Mouse (Mus musculus) gastrocnemius, postnatal 14 days (tissue): ENCODE data around the gene Ndufa4l2. TPM values are rescaled to one million over a fixed set of nuclear protein-coding genes. Genes with fewer than 3 reads are reported as not detected.
A peak's percentile ranks its signal among the peaks of the same experiment; 100 is the strongest.

Experiments
- DNase-seq: peaks from one replicate; pipeline ENCODE4 v3.0.0; 2021; ENCODE audit warnings: mixed read lengths
- intact Hi-C: fragments of 180-260 bp; cut with DNase I; formaldehyde crosslinking; loops from one replicate; pipeline ENCODE4 v1.15.1; 2025; ENCODE audit warnings: low total_unique reads
- total RNA-seq, 2 experiments: library from RNA; stranded (reverse); gene quantifications; 2 replicates each; pipeline ENCODE4 v1.2.3; 2021

Ndufa4l2 gene
- total RNA-seq, 2 experiments from 2014 or later: 23.3 to 25.3 TPM

DNA sequence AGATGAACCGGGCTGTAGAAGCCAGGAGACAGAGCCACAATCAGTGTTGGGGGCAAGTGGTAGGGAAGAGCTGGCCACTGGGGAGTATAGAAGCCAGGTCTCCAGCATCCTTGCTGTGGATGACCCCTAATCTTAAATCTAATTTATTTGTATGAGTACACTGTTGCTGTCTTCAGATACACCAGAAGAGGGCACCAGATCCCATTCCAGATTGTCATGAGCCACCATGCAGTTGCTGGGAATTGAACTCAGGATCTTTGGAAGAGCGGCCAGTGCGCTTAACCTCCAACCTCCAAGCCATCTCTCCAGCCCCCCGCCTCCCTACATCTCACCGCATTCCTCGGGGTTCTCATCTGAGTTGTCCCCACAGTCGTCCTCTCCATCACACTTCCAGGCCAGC, 31.7 kb downstream of the Ndufa4l2 start:
- intact Hi-C loops: no loop called here
- no peak for DNase-seq

DNA sequence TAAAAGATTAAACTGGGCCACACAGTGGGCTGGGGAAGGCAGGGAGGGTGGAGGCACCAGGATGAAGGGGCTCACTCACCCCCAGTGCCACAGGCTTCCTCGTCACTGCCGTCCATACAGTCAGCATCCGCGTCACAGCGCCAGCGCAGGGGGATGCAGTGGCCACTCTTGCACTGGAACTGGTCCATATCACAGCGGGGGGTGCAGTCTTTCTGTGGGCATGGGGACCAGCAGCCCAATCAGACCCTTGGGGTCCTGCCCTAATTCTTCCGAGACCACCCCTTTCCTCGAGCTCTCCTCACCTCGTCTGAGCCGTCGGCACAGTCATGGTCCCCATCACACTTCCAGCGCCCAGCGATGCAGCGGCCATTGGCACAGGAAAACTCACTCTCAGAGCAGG, 33.5 kb downstream of the Ndufa4l2 start:
- DNase-seq: no peak
- intact Hi-C loops: no loop called here

DNA sequence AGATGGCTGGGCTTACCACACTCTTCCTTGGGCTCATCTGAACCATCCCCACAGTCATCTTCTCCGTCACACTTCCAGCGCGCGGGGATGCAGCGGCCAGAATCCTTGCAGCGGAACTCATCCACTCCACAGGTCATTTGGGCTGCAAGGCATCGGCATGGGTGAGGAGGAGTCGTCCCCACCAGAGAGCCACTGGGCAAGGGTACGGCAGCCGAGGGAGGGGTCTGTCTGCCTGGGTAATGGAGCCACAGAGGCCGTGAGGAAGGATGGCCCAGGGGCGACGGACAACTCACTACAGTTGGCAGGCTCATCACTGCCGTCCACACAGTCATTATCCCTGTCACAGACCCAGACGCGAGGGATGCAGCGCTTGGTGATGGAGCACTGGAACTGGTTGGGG, 35.1 kb downstream of the Ndufa4l2 start:
- intact Hi-C loops: no loop called here
- no peak for DNase-seq

DNA sequence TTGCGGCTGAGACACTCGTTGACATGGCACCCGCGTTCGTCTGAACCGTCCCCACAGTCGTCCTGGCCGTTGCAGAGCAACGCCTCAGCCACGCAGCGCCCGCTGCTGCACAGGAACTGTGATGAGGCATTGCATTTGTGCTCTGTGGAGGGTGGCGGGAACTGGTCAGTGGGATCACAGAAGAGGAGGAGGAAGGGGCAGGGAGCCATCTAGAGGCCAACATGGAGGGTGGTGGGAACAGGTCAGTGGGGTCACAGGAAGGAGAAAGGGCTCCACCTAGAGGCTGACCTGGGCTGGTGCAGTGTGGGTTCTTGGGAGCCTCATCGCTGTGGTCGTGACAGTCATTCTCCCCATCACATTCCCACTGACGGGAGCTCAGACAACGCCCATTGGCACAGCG, 40.9 kb downstream of the Ndufa4l2 start:
- no peak for DNase-seq
- intact Hi-C loops: no loop called here

DNA sequence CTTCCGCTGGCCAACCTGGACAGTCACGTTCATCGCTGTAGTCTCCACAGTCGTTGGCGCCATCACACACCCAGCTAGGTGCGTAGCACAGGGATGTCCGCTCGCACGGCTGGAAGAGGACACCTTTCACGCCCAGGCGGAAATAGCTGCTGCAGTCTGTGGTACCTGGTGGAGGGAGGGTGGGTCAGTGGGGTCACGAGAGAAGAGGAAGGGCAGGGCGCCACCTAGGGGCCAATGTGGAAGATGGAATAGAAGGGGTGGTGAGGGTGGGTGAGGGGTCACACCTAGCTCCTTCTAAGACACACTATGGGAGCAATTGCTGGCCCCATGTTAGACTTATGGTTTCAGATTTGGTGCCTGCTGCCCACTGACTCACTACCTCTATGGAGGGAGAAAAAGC, 42.6 kb downstream of the Ndufa4l2 start:
- intact Hi-C loops: no loop called here
- no peak for DNase-seq

DNA sequence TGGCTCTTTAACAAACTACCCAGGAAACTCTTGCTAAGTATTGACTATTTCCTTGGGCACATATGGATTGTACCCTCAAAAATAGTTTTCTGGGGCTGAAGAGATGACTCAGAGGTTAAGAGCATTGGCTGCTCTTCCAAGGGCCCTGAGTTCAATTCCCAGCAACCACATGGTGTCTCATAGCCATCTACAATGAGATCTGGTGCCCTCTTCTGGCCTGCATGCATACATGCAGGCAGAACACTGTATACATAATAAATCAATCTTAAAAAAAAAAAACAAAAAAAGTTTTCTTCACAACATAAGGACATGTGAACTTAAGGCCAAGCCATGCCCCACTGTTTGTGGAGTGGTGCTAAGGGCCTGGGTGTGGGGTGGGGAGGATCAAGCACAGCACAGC, 46.4 kb downstream of the Ndufa4l2 start:
- intact Hi-C loops: no loop called here
- no peak for DNase-seq

DNA sequence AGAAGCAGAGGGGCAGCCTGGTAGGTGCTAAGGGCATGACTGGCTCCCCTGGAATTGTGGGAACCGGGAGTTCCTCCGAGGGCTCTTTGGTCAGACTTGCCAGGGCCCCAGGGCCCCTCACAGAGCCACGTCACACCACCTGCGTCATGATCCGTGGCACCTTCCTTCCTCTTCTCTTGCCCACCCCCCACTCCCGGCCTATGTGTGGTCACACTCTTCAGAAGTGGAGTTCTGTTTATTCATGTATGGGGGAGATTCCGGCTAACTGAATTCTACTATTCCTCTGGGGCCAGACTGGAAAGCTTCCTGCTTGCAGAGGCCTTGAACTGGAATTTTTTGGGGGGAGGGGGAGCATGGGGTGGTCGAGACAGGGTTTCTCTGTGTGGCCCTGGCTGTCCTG, 49.1 kb downstream of the Ndufa4l2 start:
- intact Hi-C loops: no loop called here
- DNase-seq: no peak

DNA sequence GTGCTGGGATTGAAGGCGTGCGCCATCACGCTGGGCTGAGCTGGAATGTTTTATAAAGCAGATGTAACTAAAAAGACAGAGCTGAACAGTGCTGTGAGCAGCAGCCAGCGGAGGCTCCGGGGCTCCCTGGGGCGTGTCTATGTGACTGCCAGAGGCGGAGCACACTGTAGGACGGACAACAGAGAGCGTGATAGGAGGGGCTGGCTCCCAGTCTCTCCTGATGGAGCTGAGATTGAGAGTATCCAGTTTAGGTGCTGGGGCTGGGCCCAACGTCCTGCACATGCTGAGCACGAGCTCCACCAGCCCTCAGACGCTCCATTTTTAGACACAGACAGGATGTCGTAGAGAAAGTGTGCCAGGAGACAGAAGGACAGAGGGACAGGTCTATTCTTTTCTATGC, 49.5 kb downstream of the Ndufa4l2 start:
- intact Hi-C loops: no loop called here
- DNase-seq: peak; percentile 66

Other genes with a start within 250 kb of the Ndufa4l2 start
- 100 to 1,000 TPM in 1 of 2 experiments, 10 to 100 TPM in 1; 99.8 to 103 TPM for gene Dctn2, start 248.6 kb upstream of the Ndufa4l2 start, total RNA-seq
- gene Mbd6, start 225.9 kb upstream of the Ndufa4l2 start, total RNA-seq: 10 to 100 TPM; 16.1 to 17.1 TPM
- 10 to 100 TPM; 50.3 to 56.0 TPM for gene Mars, start 203.2 kb upstream of the Ndufa4l2 start, total RNA-seq
- gene Arhgap9, start 193.0 kb upstream of the Ndufa4l2 start, total RNA-seq: 1 to 10 TPM; 1.3 to 2.1 TPM
- gene Gli1, start 173.0 kb upstream of the Ndufa4l2 start, total RNA-seq: 1 to 10 TPM; 2.3 to 2.7 TPM
- gene Inhbe, start 160.6 kb upstream of the Ndufa4l2 start, total RNA-seq: not detected
- gene Inhbc, start 144.5 kb upstream of the Ndufa4l2 start, total RNA-seq: not detected
- gene R3hdm2, start 134.6 kb upstream of the Ndufa4l2 start, total RNA-seq: 10 to 100 TPM; 84.1 to 89.2 TPM
- 100 to 1,000 TPM; 315 to 336 TPM for gene Stac3, start 13.3 kb upstream of the Ndufa4l2 start, total RNA-seq
- 10 to 100 TPM; 29.4 to 33.1 TPM for gene Shmt2, start 7.5 kb downstream of the Ndufa4l2 start, total RNA-seq
- 1 to 10 TPM; 1.3 to 1.5 TPM for gene Nxph4, start 19.6 kb downstream of the Ndufa4l2 start, total RNA-seq
- 100 to 1,000 TPM in 1 of 2 experiments, 10 to 100 TPM in 1; 73.8 to 101 TPM for gene Lrp1, start 106.2 kb downstream of the Ndufa4l2 start, total RNA-seq
- gene Stat6, start 128.0 kb downstream of the Ndufa4l2 start, total RNA-seq: 10 to 100 TPM; 16.1 to 16.6 TPM
- gene Nemp1, start 151.9 kb downstream of the Ndufa4l2 start, total RNA-seq: 1 to 10 TPM; 2.3 to 2.7 TPM
- gene Nab2, start 153.6 kb downstream of the Ndufa4l2 start, total RNA-seq: 1 to 10 TPM; 4.9 to 5.5 TPM
- gene Myo1a, start 190.2 kb downstream of the Ndufa4l2 start, total RNA-seq: under 1 TPM; 0.18 to 0.53 TPM
- not detected for gene Tac2, start 209.5 kb downstream of the Ndufa4l2 start, total RNA-seq
- gene Zbtb39, start 224.6 kb downstream of the Ndufa4l2 start, total RNA-seq: 1 to 10 TPM; 4.7 to 4.9 TPM
- gene Gpr182, start 236.8 kb downstream of the Ndufa4l2 start, total RNA-seq: under 1 TPM; 0.47 to 0.80 TPM
- under 1 TPM in 1 of 2 experiments, not detected in 1; 0.16 TPM for gene Rdh1, start 244.8 kb downstream of the Ndufa4l2 start, total RNA-seq
- under 1 TPM; 0.24 to 0.51 TPM for gene Rdh16f1, start 244.8 kb downstream of the Ndufa4l2 start, total RNA-seq